Mouse (Mus musculus) heart, adult 2 months (tissue): ENCODE data around the gene Arhgap1. TPM values are rescaled to one million over a fixed set of nuclear protein-coding genes. Genes with fewer than 3 reads are reported as not detected.

Experiments
- DNase-seq, 2 experiments: peaks; one replicate each; pipeline ENCODE4 v3.0.0; 2021
- H3K27ac ChIP-seq: fragments of 200-600 bp; 2 replicates; pipeline ENCODE4 v1.8.1; 2022
- H3K27me3 ChIP-seq: fragments of 200-500 bp; 2 replicates; pipeline ENCODE4 v1.6.1; 2012; ENCODE audit warnings: mild to moderate bottlenecking, low read length, inconsistent platforms, mixed read lengths; ENCODE audit not compliant: control insufficient read depth, insufficient read depth
- H3K36me3 ChIP-seq: fragments of 200-500 bp; 2 replicates; pipeline ENCODE4 v1.6.1; 2012; ENCODE audit warnings: low read length, inconsistent platforms; ENCODE audit not compliant: control insufficient read depth, insufficient read depth
- H3K4me1 ChIP-seq: fragments of 200-500 bp; 2 replicates; pipeline ENCODE4 v1.6.1; 2011; ENCODE audit warnings: low read length; ENCODE audit not compliant: control insufficient read depth, insufficient read depth
- H3K4me3 ChIP-seq: fragments of 200-600 bp; 2 replicates; pipeline ENCODE4 v1.8.1; 2022
- H3K79me2 ChIP-seq: fragments of 200-500 bp; replicated peaks from 2 replicates; pipeline ENCODE4 v1.6.1; 2012; ENCODE audit warnings: mild to moderate bottlenecking, inconsistent platforms, low read length, moderate library complexity, mixed read lengths; ENCODE audit not compliant: control insufficient read depth, insufficient read depth
- H3K9ac ChIP-seq: fragments of 200-500 bp; 2 replicates; pipeline ENCODE4 v1.6.1; 2012; ENCODE audit warnings: low read depth, mild to moderate bottlenecking, control low read depth, inconsistent platforms, low read length, mixed read lengths
- CTCF ChIP-seq: fragments of 200-600 bp; IDR thresholded peaks from 2 replicates; pipeline ENCODE4 v1.8.1; 2022; ENCODE audit warnings: antibody characterized with exemption, mild to moderate bottlenecking, moderate library complexity
- EP300 ChIP-seq: fragments of 200-500 bp; IDR thresholded peaks from 2 replicates; pipeline ENCODE4 v1.6.1; 2011; ENCODE audit warnings: low read depth, low read length, control low read depth; ENCODE audit not compliant: insufficient read depth
- POLR2A ChIP-seq: fragments of 200-500 bp; IDR thresholded peaks from 2 replicates; pipeline ENCODE4 v1.6.1; 2011; ENCODE audit warnings: mild to moderate bottlenecking, low read depth, low read length, control low read depth; ENCODE audit not compliant: insufficient read depth
- WGBS: fragments of 180-500 bp; shearing (Covaris S2); methylation state at CpG from one replicate; pipeline ENCODE4 v1.1.7; 2018; 5-methylcytosine and 5-hydroxymethylcytosine counted together
- intact Hi-C: fragments of 180-260 bp; cut with DNase I; formaldehyde crosslinking; loops from one replicate; pipeline ENCODE4 v1.15.1; 2025
- polyA plus RNA-seq: library from polyadenylated mRNA; depleted of rRNA; stranded (reverse); fragments of >200 nt; gene quantifications from 2 replicates; pipeline ENCODE4 v1.2.3, GENCODE M21; 2012
- total RNA-seq, 2 experiments: library from RNA; stranded (reverse); gene quantifications; 2 replicates each; pipeline ENCODE4 v1.2.3; 2021

Arhgap1 gene
- total and polyA plus RNA-seq, 3 experiments: 18.6 to 39.0 (median 20.7) TPM

DNA sequence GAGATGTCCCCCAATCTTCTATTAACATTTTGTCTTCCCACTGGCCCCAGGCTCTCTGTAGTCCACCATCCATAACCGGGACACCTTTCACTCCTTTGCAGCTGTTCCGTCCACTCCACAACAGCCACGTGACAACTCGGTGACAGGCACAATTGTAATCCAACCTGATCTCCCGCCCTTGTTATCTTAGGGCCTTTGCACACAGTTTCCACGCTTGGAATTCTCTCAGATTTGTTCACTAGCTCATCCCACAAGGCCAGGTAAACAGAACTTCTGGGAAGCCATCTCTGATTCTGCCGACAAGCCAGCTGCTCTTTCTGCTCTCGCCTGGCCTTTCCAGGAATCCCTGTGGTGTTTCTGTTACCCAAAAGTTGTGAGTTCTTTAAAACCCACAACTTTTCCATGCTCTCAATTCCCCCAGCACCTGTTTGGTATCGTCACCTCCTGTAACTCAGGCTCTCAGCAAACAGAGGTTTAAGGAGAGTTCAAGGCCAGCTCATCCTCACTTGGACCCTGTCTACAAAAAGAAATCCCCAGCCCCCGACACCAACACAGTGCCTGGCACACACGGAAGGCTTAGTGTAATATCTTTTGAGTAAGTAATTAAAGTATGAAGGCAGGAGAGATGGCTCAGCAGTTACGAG, 16.2 kb upstream of the Arhgap1 start:
- DNase-seq: no peak
- H3K27ac ChIP-seq: no peak overlapping the region
- TF ChIP-seq CTCF (no peak), EP300 (no peak), POLR2A (no peak)
- intact Hi-C loops: no loop called here
- no peaks in the 10 kb centered on the region for H3K36me3 ChIP-seq
- no peaks in the 10 kb centered on the region for H3K27me3 ChIP-seq
- no peak overlapping the region for H3K9ac ChIP-seq
- no peak overlapping the region for H3K4me3 ChIP-seq
- WGBS: 68% methylated on average over 12 of the region's 12 CpGs
- no peaks in the 10 kb centered on the region for H3K79me2 ChIP-seq
- no peaks in the 10 kb centered on the region for H3K4me1 ChIP-seq

DNA sequence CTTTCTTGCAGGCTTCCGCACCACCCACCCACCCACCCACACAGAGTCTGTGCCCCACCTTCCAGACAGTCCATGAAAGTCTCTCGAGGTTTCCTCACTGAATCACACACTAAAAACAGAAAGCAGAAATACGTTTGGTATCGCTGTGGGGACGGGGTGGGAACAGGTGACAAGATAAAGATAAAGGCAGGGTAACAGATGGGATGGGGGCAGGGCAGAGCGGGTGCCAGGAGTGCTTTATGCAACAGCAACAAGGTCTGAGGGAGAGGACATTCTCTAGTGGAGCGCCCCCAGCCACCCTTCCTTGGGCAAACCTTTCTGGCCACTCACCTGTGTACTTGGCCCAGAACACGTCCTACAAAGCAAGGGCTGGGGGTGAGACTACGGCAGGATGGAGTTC, 14.8 kb upstream of the Arhgap1 start:
- Histone ChIP-seq H3K27ac (no peak overlapping the region), H3K36me3 (no peaks in the 10 kb centered on the region), H3K27me3 (no peaks in the 10 kb centered on the region), H3K79me2 (no peaks in the 10 kb centered on the region), H3K9ac (no peak overlapping the region), H3K4me3 (no peak overlapping the region), H3K4me1 (no peaks in the 10 kb centered on the region)
- intact Hi-C loops: no loop called here
- DNase-seq: no peak
- WGBS: 74% methylated on average over 9 of the region's 9 CpGs
- TF ChIP-seq CTCF (no peak), POLR2A (no peak), EP300 (no peak)

DNA sequence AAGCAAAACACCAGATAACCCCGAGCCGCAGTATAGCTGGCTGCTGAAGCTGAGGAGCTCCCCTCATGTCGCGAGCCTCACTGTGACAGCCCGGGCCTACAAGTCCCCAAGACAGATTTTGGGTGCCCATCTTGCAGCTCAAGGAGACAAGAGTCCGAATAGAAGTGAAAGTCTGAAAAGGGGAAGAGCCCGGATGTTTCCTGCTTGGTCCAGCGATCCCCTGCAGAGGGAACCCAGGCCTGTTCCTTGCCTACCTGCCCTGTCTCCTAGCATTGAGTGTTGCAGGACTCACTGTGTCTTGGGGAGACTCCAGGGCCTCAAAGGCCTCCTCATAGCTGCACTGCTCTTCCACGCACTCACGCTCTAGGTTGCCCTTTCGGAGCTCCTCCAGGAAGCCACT, 14.2 kb upstream of the Arhgap1 start:
- H3K4me1 ChIP-seq: no peaks in the 10 kb centered on the region

DNA sequence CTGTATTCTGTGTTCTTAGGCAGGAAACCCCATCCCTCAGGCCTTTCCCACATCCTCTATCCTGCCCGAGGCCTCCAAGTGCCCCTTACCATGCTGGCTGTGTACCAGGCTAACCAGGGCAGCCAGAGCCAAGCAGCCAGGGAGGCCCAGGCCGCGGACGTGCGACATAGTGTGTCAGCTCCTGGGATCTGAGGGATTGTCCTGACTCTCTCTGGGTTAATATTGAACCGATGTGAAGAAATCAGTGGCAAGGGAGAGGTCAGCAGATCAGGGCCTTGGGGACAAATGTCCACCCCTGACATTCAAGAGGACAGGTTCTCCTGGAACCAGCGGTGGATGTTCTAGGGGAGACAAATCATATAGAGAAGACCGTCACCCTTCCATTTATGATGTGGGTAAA, 13.4 kb upstream of the Arhgap1 start, which contains the start of gene F2:
Gene F2, minus strand, starts transcription at position 186 of the 400 bp plus-strand sequence.
- intact Hi-C loops: no loop called here
- H3K27me3 ChIP-seq: no peaks in the 10 kb centered on the region
- no peaks in the 10 kb centered on the region for H3K4me1 ChIP-seq
- H3K36me3 ChIP-seq: no peaks in the 10 kb centered on the region
- DNase-seq: no peak
- TF ChIP-seq CTCF: no peak
- no peak for TF ChIP-seq EP300
- no peak for TF ChIP-seq POLR2A
- no peak within 1 kb of the TSS for H3K27ac ChIP-seq
- H3K9ac ChIP-seq: no peak within 1 kb of the TSS
- no peaks in the 10 kb centered on the region for H3K79me2 ChIP-seq
- H3K4me3 ChIP-seq: no peak within 1 kb of the TSS
- 91% methylated on average over 8 of the region's 8 CpGs for WGBS

More for the DNA sequence above, 14.2 kb upstream of the Arhgap1 start:
- no peak for DNase-seq
- Histone ChIP-seq H3K9ac (no peak overlapping the region), H3K27ac (no peak overlapping the region), H3K79me2 (no peaks in the 10 kb centered on the region), H3K36me3 (no peaks in the 10 kb centered on the region), H3K4me3 (no peak overlapping the region), H3K27me3 (no peaks in the 10 kb centered on the region)
- 74% methylated on average over 11 of the region's 11 CpGs for WGBS
- intact Hi-C loops: no loop called here
- TF ChIP-seq CTCF (no peak; the same call in 1 of the 2 replicates), POLR2A (no peak), EP300 (no peak)

DNA sequence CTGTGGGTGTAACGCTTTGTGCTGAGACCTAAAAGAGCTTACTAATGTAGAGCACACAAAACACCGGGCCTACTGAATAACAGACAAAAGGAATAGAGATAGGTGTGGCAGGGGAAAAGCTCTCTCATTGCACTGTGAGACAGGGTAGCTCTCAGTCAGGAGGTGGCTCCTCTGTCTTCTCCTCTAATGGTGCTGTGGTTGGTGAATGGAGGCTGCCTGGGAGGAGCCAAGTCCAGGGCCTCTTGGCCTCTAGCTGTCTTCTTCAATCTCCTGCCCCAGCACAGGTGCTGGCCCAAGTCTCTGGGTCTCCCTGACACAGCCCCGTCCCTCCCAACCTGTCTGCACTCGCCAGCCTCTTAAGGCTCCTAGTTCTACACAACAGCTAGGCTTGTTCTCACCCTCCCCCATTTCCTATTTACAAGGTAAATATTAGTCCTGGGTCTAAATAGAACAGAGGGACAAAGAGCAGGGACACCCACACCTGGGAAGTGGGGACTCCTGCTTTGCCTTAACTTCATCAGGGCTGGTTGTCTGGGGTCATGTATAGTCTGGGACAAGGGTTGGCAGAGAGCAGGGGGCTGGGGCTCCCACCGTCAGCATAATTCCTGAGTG, 12.8 kb upstream of the Arhgap1 start:
- Histone ChIP-seq H3K36me3 (no peaks in the 10 kb centered on the region), H3K27me3 (no peaks in the 10 kb centered on the region), H3K27ac (no peak overlapping the region), H3K4me1 (no peaks in the 10 kb centered on the region), H3K4me3 (no peak overlapping the region), H3K79me2 (no peaks in the 10 kb centered on the region), H3K9ac (no peak overlapping the region)
- intact Hi-C loops: no loop called here
- no peak for DNase-seq
- TF ChIP-seq EP300 (no peak), CTCF (no peak), POLR2A (no peak)
- 72% methylated on average over 5 of the region's 5 CpGs for WGBS

DNA sequence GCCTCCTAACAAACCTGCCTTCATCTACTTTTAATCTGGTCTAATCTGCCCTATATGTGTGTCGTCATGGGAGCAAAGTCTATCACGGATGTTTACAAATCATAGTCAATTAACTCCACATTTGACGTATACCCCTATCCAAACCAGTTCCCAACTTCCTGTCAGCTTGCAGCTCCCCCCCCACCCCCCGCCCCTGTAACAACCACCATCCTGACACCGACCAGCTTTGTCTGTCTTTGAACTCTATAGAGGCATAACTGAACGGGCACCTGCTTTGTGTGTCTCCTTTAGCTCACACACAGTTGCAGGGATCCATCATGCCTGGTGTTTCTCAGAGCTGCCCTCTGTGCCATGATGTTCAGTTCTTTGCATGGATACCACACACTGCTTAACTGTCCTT, 10.7 kb upstream of the Arhgap1 start:
- WGBS: 70% methylated on average over 6 of the region's 6 CpGs
- no peak for DNase-seq
- no peaks in the 10 kb centered on the region for H3K79me2 ChIP-seq
- TF ChIP-seq CTCF (no peak), POLR2A (no peak), EP300 (no peak)
- no peaks in the 10 kb centered on the region for H3K36me3 ChIP-seq
- H3K27me3 ChIP-seq: no peaks in the 10 kb centered on the region
- H3K4me1 ChIP-seq: no peaks in the 10 kb centered on the region
- H3K4me3 ChIP-seq: no peak overlapping the region
- no peak overlapping the region for H3K27ac ChIP-seq
- intact Hi-C loops: no loop called here
- no peak overlapping the region for H3K9ac ChIP-seq
